Mouse (Mus musculus) bone marrow macrophage, adult 2 months (primary cell): ENCODE measurements at regions not wholly inside any gene's neighbourhood (a gene's known extent, or its start where the extent isn't known, plus 50 kb on each side); places are given as distances from the start of the nearest gene placed in this dataset.

Experiments
- CTCF ChIP-seq: IDR thresholded peaks from 2 replicates; pipeline ENCODE4 v1.5.1; 2012; ENCODE audit warnings: low read depth, mild to moderate bottlenecking, low read length, moderate library complexity
- POLR2A ChIP-seq: IDR thresholded peaks from 2 replicates; pipeline ENCODE4 v1.6.1; 2012; ENCODE audit warnings: mild to moderate bottlenecking, low read depth, low read length, borderline replicate concordance

GRCm38 (mm10) chr10:42090806-42091205 lies 72.6 kb upstream of the Armc2 start:
- TF ChIP-seq CTCF (no peak), POLR2A (no peak)
